Mouse (Mus musculus) spleen, adult 2 months (tissue): ENCODE measurements around the gene Spin1. TPM values are rescaled to one million over a fixed set of nuclear protein-coding genes. Genes with fewer than 3 reads are reported as not detected.

Experiments used
- DNase-seq, 2 experiments: peaks; one replicate each; pipeline versions ENCODE4 v3.0.0 to v3.0.0-alpha.2; 2012 to 2021; ENCODE audit warnings: low spot score in 2 of 2, low read depth in 1 of 2
- H3K27ac ChIP-seq: fragments of 200-500 bp; 2 replicates; pipeline ENCODE4 v1.5.1; 2012; ENCODE audit warnings: low read length, inconsistent platforms; ENCODE audit not compliant: insufficient read depth
- H3K27me3 ChIP-seq: fragments of 200-500 bp; 2 replicates; pipeline ENCODE4 v1.6.1; 2012; ENCODE audit warnings: mild to moderate bottlenecking, moderate library complexity, low read length, inconsistent platforms; ENCODE audit not compliant: control insufficient read depth, insufficient read depth
- H3K36me3 ChIP-seq: fragments of 200-500 bp; 2 replicates; pipeline ENCODE4 v1.6.1; 2012; ENCODE audit warnings: mild to moderate bottlenecking, low read length, inconsistent platforms; ENCODE audit not compliant: control insufficient read depth, insufficient read depth
- H3K4me1 ChIP-seq: fragments of 200-500 bp; 2 replicates; pipeline ENCODE4 v1.6.1; 2011; ENCODE audit warnings: inconsistent platforms; ENCODE audit not compliant: control insufficient read depth, insufficient read depth, insufficient read length
- H3K4me3 ChIP-seq: fragments of 200-500 bp; 2 replicates; pipeline ENCODE4 v1.5.1; 2011; ENCODE audit warnings: mild to moderate bottlenecking, inconsistent platforms; ENCODE audit not compliant: insufficient read depth, insufficient read length; ENCODE audit errors: extremely low read depth
- CTCF ChIP-seq: fragments of 200-500 bp; IDR thresholded peaks from 2 replicates; pipeline ENCODE4 v1.5.1; 2011; ENCODE audit warnings: mild to moderate bottlenecking, inconsistent platforms; ENCODE audit not compliant: insufficient read depth, insufficient read length, insufficient replicate concordance; ENCODE audit errors: extremely low read depth
- POLR2A ChIP-seq: fragments of 200-500 bp; IDR thresholded peaks from 2 replicates; pipeline ENCODE4 v1.6.1; 2011; ENCODE audit warnings: low read depth, low read length, inconsistent platforms
- WGBS: fragments of 180-500 bp; shearing (Covaris S2); methylation state at CpG from one replicate; pipeline ENCODE4 v1.1.7; 2018; 5-methylcytosine and 5-hydroxymethylcytosine counted together
- polyA plus RNA-seq: library from polyadenylated mRNA; depleted of rRNA; stranded (reverse); fragments of >200 nt; gene quantifications from 2 replicates; pipeline ENCODE4 v1.2.3, GENCODE M21; 2012; rRNA removed

The Spin1 gene
- polyA plus RNA-seq, result 11.5 and 12.2 TPM in 2 replicates

DNA sequence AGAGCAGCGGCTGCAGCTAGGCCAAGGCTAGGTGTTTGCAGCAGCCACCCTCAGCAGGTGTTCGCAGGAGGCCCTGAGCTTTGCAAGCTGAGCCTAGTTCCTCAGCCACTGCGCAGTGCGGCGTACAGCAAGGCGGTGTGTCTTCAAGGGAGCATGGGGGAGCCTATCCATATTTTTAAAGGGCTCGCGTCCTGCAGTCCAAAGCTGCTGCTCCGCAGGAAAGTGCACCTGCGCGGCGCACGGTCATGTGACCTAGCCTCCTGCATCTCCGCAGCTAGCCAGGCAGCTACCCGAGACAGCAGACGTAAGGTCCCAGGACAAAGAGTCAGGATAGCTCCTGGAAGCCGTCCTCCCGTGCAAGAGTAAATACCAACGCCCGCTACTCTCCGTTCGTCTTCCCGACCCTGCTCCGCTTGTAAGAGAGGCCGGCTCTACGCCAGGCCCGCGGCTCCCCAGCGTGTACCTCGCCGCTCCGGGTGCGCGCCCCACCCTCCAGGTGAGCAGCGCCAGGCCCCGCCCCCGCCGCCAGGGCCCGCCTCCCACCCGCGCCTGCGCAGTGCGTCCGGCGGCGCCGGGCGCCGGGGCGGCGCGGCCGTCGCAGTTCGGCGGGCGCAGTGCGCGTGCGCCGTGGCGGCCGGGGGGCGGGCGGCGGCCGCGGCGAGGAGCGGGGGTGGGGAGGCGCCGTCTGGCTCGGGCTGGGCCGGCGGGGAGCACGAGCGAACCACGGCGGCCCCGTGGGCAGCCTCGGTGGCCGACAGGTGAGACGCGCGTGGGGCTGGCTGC, at the start of gene Spin1:
Spin1 (plus strand) TSS at position 648 of the 783 bp plus-strand sequence.
- H3K36me3 ChIP-seq, result no peaks in the 10 kb centered on the region
- WGBS, result under 1% methylated on average over 85 of the region's 85 CpGs
- H3K27ac ChIP-seq, result peak within 1 kb of the TSS; percentile 98
- peak within 1 kb of the TSS; percentile 100 for H3K4me3 ChIP-seq
- H3K4me1 ChIP-seq, result peaks cover 2% of the 10 kb centered on the region
- TF ChIP-seq POLR2A (no peak; the same call in 1 of the 2 replicates), CTCF (no peak)
- DNase-seq, result peak; percentile 41 to 83
- no peaks in the 10 kb centered on the region for H3K27me3 ChIP-seq

DNA sequence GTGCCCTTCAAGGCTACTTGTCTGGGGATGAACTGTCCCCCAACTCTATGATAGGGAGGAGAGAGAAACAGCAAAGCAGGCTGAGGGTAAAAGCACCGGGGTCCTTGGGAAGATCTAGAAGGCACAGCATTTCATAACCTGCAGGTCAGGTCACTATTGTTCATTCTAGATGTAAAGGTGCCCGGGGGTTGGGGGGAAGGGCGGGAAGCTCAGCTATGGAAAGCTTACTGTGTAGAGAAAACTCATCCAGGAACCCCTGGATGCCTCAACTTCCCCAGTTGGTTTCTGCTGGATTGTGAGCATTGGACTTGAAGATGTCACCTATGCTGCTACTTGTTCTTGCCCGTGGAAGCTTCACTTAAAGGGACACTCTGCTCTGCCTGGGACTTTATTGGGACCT, 49.7 kb upstream of the Spin1 start:
- WGBS, result 83% methylated on average over 4 of the region's 4 CpGs
- no peaks in the 10 kb centered on the region for H3K4me1 ChIP-seq
- TF ChIP-seq POLR2A, result no peak
- no peak overlapping the region for H3K4me3 ChIP-seq
- no peak for DNase-seq
- no peak overlapping the region for H3K27ac ChIP-seq
- no peaks in the 10 kb centered on the region for H3K36me3 ChIP-seq
- no peaks in the 10 kb centered on the region for H3K27me3 ChIP-seq

DNA sequence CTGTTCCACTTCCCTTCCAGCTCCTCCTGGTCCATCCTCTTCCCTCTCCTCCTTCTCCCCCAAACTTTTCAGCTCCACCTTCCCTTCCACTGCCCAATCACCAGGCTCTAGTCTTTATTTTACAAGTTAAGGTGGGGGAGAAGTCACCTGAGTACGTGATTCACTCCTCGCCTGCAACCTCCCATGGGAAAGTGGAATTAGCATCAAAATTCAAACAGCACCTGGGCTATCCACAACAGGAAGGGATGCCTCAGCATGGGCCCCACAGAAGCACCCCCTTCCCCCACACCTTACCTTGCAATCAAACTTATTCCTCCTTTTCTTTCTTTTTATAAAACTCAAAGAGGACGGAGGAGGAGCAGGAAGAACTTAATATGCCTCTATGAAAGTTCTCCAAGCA, 48.3 kb upstream of the Spin1 start:
- DNase-seq, result no peak
- Histone ChIP-seq H3K27me3 (no peaks in the 10 kb centered on the region), H3K4me1 (no peaks in the 10 kb centered on the region), H3K4me3 (no peak overlapping the region), H3K27ac (no peak overlapping the region), H3K36me3 (no peaks in the 10 kb centered on the region)
- 74% methylated on average over 3 of the region's 3 CpGs for WGBS
- TF ChIP-seq POLR2A, result no peak
- no peak for TF ChIP-seq CTCF

DNA sequence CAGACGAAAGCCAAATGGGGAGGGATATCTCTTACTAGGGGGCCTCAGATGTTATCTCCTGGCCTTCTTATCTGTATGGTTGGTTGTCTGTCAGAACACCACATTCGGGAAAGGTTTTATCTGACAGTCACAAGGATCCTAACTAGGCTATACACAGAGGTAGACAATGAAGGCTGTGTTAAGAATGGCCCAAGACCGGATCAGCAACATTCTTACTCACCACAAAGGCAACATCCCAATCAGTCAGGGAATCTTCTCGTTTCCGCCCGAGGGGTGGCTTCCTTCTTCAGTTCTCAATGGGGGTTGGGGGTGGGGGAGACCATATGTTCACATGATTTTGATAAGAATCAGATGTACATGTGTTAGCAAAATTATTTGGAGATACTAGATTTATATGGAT, 37.7 kb upstream of the Spin1 start:
- WGBS, result 77% methylated on average over 6 of the region's 6 CpGs
- H3K27ac ChIP-seq, result no peak overlapping the region
- H3K4me1 ChIP-seq, result no peaks in the 10 kb centered on the region; the same call in 1 of the 2 replicates
- DNase-seq, result no peak
- H3K27me3 ChIP-seq, result no peaks in the 10 kb centered on the region
- no peak for TF ChIP-seq CTCF
- no peak for TF ChIP-seq POLR2A
- H3K36me3 ChIP-seq, result no peaks in the 10 kb centered on the region
- no peak overlapping the region for H3K4me3 ChIP-seq

DNA sequence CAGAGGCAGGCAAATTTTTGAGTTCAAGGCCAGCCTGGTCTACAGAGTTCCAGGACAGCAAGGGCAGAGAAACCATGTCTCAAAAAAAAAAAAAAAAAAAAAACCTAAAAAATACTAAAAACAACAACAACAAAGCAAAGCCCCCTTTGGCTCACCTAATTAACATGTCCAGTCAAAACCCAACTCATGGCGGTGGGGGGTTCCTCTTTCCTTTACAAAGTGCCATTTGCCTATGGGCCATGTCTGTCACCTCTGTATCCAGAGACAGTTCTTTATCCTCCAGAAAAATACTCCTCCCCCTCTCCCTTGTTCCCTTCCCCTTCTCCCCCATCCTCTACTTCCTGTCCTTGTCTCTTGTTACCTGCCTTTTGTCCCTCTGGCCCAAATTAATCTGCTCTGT, 37.0 kb upstream of the Spin1 start:
- Histone ChIP-seq H3K4me1 (no peaks in the 10 kb centered on the region; the same call in 1 of the 2 replicates), H3K27me3 (no peaks in the 10 kb centered on the region), H3K36me3 (no peaks in the 10 kb centered on the region), H3K27ac (no peak overlapping the region), H3K4me3 (no peak overlapping the region)
- 61% methylated on average over 1 of the region's 1 CpGs for WGBS
- no peak for DNase-seq
- TF ChIP-seq CTCF (no peak), POLR2A (no peak)

DNA sequence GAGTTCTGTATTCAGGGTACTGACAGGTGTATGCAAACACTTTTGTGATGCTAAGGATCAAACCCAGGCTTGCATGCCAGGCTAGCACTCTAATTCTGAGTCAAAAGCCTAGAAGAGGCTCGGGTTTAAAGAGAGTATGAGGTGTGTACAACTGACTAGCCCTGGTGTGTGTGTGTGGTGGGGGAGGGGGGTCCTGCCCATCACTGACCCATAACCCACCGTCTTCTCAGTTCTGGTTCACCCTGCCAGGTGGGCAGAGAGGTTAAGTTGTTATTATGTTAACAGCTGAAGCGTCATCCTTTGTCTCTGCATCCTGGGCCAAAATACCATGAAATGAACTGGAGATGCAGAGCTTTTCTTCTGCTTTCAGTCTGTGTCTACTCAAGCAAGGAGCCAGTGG, 36.3 kb upstream of the Spin1 start:
- H3K4me1 ChIP-seq, result no peaks in the 10 kb centered on the region; the same call in 1 of the 2 replicates
- 51% methylated on average over 3 of the region's 3 CpGs for WGBS
- TF ChIP-seq CTCF (no peak), POLR2A (no peak)
- H3K4me3 ChIP-seq, result no peak overlapping the region
- no peaks in the 10 kb centered on the region for H3K36me3 ChIP-seq
- no peaks in the 10 kb centered on the region for H3K27me3 ChIP-seq
- DNase-seq, result no peak
- H3K27ac ChIP-seq, result no peak overlapping the region

DNA sequence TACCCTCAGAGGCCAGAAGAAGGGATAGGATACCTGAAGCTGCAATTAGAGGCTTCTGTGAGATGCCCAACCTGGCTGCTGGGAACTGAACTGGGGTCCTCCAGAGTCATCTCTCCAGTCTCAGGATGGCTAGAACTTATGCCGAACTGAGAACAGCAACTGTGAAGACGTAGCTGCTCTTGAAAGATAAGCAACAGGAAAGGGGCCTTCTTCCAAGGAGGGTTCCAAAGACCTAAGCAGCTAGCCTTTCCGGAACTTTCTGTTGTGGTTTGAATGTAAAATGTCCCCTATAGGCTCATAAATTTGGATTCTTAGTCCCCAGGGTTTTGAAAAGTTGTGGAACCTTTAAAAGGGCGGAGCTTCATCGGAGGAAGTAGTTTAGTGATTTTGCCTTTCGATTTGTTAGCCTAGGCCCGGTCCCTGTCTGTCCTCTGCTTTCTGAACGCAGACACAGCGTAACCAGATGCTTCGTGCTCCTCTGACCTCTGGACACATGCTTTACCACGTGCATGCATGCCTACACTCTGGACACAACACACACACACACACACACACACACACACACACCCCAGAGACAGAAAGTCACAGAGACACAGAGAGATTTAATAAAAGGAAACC, 29.5 kb upstream of the Spin1 start:
- peak overlapping the region; percentile 50 for H3K27ac ChIP-seq
- H3K4me1 ChIP-seq, result peaks cover 4% of the 10 kb centered on the region; the same call in 1 of the 2 replicates
- DNase-seq, result peak in 1 of 2 experiments; percentile 26
- TF ChIP-seq POLR2A (no peak), CTCF (no peak)
- WGBS, result 28% methylated on average over 11 of the region's 11 CpGs
- H3K4me3 ChIP-seq, result peak overlapping the region; percentile 29; the same call in 1 of the 2 replicates
- no peaks in the 10 kb centered on the region for H3K36me3 ChIP-seq
- H3K27me3 ChIP-seq, result no peaks in the 10 kb centered on the region
